Mouse (Mus musculus): Measurements from ENCODE around the gene Cep295.
"Not testable (repeated sequence)": the region's sequence is repeated elsewhere in the genome, so short reads cannot be mapped to it uniquely, and the experiment has no call there.

Gene Cep295

GRCm38 (mm10) chr9:15357484-15358275 is at the start of gene Cep295:
Cep295 (minus strand) TSS chr9:15357788.
- peak; percentile 97 for DNase-seq

GRCm38 (mm10) chr9:15397591-15397990 is 40.0 kb upstream of the Cep295 start:
- no peak for DNase-seq

DNA sequence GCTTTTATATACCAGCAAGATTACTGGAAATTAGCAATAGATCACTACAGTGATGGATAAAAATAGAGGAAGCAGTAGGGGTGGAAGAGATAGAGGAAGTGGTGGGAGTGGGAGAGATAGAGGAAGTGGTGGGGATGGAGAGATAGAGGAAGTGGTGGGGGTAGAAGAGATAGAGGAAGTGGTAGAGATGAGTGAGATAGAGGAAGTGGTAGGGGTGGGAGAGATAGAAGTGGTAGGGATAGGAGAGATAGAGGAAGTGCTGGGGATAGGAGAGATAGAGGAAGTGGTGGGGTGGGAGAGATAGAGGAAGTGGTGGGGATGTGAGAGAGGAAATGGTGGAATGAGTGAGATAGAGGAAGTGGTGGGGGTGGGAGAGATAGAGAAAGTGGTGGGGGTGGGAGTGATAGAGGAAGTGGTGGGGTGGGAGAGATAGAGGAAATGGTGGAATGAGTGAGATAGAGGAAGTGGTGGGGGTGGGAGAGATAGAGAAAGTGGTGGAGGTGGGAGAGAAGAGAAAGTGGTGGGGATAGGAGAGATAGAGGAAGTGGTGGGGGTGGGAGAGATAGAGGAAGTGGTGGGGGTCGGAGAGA is 37.9 kb upstream of the Cep295 start:
- DNase-seq: no peak

DNA sequence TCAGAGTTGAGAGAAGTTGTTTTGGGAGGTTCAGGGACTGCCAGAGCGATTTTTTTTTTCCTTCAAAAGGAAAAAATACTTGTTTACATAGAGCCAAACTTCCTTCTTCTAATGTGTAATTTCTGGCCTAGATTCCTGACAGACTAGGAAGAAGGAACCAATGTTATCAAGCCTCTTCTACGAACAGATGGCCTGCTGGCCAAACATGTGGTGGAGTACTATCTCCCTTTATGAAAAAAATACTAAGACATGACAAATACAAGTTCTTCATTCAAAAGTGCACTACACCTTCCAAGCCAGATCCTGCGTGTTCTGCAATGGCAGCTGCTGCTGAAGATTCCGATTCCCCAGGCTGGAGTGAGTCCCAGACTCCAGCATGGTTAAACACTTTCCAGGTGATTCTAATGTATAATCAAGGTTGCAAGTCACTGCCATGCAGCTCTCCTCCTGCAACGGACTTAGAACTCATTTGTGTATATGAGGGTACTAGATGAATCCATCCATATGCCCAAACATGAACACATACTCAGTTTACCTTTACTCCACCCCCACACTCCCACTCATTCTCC is 29.6 kb upstream of the Cep295 start:
- no peak for DNase-seq

DNA sequence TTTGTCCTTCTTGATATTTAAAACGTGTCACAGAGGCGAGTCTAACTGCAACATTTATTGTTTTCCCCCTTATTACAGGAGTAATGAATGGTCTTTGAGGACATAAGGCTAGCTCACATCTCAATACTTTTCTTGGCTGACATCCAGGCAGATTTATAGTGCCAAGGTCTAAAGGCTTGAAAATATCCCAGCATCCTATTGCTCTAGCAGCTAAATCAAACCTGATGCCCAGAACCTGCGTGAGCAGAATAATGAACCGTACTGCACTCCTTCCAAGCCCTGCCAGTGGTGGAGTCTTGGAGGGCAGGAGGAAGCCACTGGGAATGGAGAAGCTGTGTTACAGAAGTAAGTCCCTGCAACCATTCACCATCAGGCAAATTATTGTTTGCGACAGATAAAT is 26.7 kb upstream of the Cep295 start:
- DNase-seq: no peak

GRCm38 (mm10) chr9:15366260-15366659 is 8.7 kb upstream of the Cep295 start:
- no peak for DNase-seq

- DNase-seq: no peak
Observed at GRCm38 (mm10) chr9:15365856-15366255, 8.3 kb upstream of the Cep295 start.

DNA sequence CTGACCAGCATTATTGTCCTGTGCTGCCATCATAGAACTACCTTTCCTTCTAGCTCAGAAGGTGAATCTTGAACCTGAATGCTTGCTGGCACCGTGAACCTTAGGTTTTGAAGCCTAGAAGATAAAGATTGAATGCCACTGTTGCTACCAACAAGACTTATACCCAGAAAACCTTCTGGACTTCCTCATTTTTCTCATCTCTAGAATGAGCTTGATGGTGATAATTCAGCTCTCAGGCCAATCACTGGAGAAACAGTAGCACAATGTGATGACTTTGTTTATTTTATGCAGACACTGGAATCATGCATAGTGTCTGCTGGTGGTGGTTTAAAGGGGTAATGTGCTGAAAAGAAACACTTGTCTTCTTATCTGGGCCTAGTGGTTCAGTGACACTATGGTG is 7.3 kb upstream of the Cep295 start:
- no peak for DNase-seq

DNA sequence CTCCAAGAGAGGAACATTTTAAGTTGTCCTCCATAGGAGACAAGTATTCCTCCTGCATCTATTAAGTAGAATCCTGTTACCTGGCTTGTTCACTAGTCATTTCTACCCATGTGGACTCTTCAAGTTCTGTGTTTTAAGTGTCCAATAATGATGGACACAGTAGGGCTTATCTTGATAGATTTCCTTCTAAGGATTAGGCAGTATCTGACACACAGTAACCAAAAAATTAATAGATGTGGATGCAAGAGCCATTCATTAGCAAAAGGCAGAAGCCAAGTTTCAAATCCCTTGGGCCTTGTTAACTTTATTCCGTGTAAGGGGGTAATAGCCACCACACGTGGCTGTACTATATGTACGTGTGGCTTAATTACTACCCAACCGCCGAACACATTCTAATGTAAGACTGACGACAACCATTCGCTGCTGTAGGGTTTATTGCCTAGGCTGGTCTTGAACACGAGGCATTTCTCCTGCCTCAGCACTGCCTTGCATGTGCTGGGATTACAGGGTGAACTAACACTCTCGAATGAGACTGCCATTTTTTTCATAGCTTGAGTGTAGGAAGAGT is 588 bp downstream of the Cep295 start:
- no peak for DNase-seq

- DNase-seq: no peak
Observed at GRCm38 (mm10) chr9:15349925-15350324, 7.7 kb downstream of the Cep295 start.

DNA sequence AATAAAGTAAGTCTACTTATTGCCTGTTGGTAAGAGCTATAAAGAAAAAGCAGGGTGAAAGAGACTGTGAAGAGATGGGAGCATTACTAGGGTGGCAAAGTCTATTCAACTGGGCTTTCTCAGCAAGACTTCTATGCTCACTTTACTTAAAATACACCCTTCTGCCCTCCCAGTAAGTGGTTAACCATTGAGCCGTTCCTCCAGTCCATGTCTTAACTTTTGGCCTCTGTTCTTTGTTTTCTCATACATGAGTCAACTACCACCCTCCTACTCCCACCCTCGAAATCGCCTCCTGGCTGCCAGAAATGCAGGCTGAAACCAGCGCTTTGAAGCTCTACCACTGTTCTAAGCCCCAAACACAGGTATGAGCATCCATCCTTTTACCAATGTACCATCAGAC is 19.8 kb downstream of the Cep295 start:
- DNase-seq: no peak

DNA sequence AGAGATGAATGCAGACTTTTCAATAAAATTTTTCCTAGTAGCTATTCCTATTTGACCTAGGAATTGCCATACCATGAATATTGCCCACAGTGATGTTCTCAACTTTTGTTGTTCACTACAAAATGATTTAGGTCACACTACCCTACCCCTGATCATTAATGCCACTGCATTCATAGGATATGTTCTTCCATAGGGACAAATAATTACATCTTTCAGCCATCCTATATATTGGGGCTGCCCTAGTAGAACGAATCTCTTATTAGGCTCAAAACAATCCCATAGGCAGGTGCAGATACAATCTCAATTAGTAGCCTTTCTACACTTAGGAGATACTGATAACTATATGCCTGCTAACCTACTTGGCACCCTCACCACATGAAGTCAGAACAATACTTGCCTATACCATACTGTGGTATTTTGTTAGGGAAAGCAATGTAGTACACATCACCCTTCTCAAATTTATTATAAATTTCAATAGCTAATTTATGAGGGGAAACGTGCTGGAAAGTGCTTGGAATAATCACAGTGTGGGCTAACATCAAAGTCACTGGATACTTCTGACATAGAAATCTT is 39.3 kb downstream of the Cep295 start:
- DNase-seq: no peak

DNA sequence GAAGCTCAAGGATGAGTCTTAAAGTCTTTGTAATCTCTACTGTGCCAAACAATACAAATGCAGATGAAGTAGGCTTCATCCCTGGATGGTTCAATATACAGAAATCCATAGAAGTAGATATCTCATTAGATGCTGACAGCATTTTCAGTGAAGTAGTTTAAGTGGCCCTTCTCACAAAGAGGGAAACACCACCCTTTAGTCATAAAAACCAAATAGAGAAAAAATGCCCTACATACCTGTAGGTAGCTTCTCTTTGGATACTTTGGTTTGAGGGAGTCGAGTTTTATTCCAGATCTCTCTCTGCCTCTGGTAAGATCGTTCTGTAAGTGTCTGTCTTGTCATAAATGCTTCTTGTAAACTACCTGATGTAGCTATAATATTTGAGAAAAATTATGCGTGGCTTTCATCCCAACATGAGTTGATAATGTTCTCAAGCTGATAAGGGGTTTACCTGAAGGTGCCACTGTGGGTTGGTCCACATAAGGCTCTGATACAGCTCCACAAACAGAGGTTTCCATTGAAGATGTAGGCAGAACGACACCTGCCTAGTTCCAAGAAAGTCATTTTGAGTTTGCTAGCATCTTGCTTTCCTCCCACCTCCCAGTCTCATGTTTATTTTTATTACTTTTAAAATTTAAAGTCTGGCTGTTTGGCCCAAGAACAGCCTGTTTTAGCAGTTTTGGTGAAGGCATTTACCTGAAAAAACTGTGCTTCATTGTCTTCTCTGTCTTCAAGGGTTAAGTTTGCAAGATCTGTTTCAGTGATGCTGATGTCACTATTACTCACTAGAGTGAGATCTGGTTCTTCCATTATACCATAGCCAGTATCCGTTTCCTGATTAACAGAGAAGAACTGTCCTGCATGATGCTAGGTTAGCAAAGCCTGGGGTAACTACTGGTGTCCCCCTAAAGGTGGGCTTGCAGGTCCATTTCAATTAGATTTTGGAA is 40.1 kb downstream of the Cep295 start:
- no peak for DNase-seq

- not testable (repeated sequence) for DNase-seq
Observed at GRCm38 (mm10) chr9:15316296-15316695, 41.3 kb downstream of the Cep295 start.

DNA sequence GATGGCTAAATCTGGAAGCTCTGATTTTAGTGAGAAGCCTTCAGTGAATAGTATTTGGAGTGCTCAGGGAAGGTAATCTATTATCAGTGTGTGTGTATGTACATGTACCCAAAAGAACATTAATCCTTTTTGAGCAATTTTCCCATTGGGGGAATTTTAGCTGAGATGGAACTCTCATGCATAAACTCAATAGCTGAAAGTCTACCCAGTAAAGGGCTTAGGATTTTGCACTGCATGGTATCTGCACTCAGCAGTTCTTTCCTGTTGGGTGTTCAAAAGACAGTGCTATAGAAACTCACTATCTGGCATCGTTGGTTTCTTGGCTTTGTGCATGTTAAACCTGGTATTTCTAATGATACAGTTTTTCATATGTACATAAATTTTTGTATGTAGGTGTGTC is 43.0 kb downstream of the Cep295 start:
- DNase-seq: no peak

DNA sequence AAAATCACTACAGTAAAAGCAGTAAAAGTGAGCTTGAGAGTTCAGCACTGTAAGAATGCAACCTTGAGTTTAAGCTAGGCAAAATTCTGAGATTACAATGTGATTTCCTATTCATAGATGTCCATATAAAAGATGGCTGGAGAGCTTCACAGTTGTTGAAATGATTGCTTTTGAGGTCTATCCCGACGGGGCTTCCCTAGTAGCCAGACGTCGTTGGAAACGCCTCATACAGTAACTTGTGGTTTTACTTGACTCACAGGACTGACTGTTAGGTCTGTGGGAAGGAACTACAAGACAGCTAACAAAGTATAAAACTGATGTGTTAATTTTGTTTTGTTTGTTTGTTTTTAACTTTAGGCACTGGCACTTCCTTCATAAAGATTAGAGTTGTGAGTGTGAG is 44.0 kb downstream of the Cep295 start:
- DNase-seq: no peak

- DNase-seq: no peak
Observed at GRCm38 (mm10) chr9:15312054-15312735, 45.4 kb downstream of the Cep295 start.

DNA sequence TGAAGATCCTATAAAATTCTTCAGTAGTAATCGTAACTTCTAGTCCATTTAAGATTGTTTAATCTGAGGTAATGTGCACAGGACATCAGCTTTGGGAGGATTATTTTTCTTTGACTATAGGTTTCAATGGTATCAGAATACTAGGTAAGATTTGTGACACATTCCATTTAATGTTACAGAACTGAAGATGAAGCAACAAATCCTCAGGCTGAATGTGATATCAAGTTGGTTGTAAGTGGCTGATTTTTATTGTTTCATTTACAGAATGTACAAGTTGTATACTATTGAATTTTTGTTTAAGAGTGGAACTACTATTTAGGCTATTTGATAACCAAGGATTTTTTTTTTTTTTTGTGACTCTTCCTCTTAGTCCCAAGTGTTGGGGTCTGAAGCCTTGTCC is 47.4 kb downstream of the Cep295 start:
- no peak for DNase-seq

DNA sequence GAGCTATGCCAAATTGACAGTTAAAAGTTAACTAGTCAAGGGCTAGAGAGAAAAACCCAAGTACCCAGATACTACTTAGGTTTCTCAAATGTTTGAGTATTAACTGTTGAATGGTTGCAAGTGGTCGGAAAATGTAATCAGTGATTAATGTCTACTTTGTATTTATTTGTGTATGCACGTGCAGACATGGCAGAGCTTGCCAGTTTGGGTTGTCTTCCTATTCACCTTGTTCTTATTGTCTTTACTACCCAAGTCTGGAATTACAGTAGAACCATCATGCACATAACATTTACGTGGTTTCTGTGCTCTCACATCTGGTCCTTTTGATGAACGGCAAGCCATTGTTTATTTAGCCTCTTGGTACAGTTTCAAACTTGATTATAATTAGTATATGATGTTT is 48.2 kb downstream of the Cep295 start:
- DNase-seq: no peak

DNA sequence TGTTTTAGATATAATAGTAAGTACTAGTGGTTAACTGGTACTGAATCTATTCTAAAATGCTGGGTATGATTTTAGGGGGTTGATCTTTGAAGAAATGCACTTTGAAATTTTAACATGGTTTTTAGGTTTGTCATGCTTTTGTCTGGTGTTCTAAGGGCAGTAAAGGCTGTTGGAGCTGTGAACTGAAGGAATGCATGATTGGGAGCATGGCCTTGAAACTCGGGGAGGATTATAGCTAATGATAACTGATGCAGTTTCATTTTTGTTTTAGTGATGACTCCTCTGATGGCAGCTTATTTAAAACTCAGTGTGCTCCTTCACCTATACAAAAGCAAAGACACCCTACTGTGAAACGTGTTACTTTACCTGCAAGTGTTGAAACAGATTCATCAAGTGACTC is 49.3 kb downstream of the Cep295 start:
- no peak for DNase-seq

GRCm38 (mm10) chr9:15307257-15307656 is 50.3 kb downstream of the Cep295 start:
- no peak for DNase-seq

Measured in thymus, postnatal 25 days (tissue).